Mouse (Mus musculus): Measurements from ENCODE around the gene Gm17662.

- TF ChIP-seq CTCF (conservative IDR thresholded peaks at IDR 0.05 in 1 of 2, IDR thresholded peaks at IDR 0.05 in 1 of 2; ENCODE audit: low read depth in 2 of 2, low read length in 2 of 2) (no peak), TCF12 (IDR thresholded peaks at IDR 0.05; ENCODE audit: low read depth, low read length) (no peak), SMC3 (IDR thresholded peaks at IDR 0.05; ENCODE audit: low read depth, low read length) (no peak), POLR2A (IDR thresholded peaks at IDR 0.05; ENCODE audit: low read depth, low read length) (no peak), USF1 (IDR thresholded peaks at IDR 0.05; ENCODE audit: low read depth, low read length) (no peak), CHD2 (IDR thresholded peaks at IDR 0.05; ENCODE audit: low read length) (no peak), ETS1 (conservative IDR thresholded peaks at IDR 0.05; ENCODE audit: low read depth, low read length) (no peak), USF2 (conservative IDR thresholded peaks at IDR 0.05; ENCODE audit: low read depth, low read length) (no peak), POLR2AphosphoS2 (IDR thresholded peaks at IDR 0.05; ENCODE audit: low read depth, low read length) (no peak)
Measured at GRCm38 (mm10) chr4:104818986-104819385, 38.1 kb upstream of the Gm17662 start.
